Mouse (Mus musculus) cerebellum, adult 8-10 months (tissue): ENCODE data around the gene Hdx.

Source experiments
- DNase-seq: peaks from one replicate; pipeline ENCODE4 v3.0.0; 2022

Gene Hdx

GRCm38 (mm10) chrX:111696356-111697282 lies at the start of gene Hdx:
TSS of gene Hdx (minus strand) at chrX:111697079.
- DNase-seq = peak; percentile 55

- no peak for DNase-seq
These were observed 11.2 kb downstream of the Hdx start for GRCm38 (mm10) chrX:111685665-111686064.

- no peak for DNase-seq
These were observed 25.2 kb downstream of the Hdx start for GRCm38 (mm10) chrX:111671685-111672084.

- no peak for DNase-seq
These were observed 36.5 kb downstream of the Hdx start for GRCm38 (mm10) chrX:111660381-111660780.

- no peak for DNase-seq
These were observed 38.2 kb downstream of the Hdx start for GRCm38 (mm10) chrX:111658671-111659070.

- no peak for DNase-seq
These were observed 51.9 kb downstream of the Hdx start for GRCm38 (mm10) chrX:111644945-111645344.

- DNase-seq = no peak
These were observed 56.3 kb downstream of the Hdx start for GRCm38 (mm10) chrX:111640616-111641015.

- no peak for DNase-seq
These were observed 99.2 kb downstream of the Hdx start for GRCm38 (mm10) chrX:111597631-111598161.

- DNase-seq = no peak
These were observed 109.3 kb downstream of the Hdx start for GRCm38 (mm10) chrX:111587616-111588015.

GRCm38 (mm10) chrX:111577044-111577443 lies 119.8 kb downstream of the Hdx start:
- no peak for DNase-seq

GRCm38 (mm10) chrX:111537859-111538258 lies 159.0 kb downstream of the Hdx start, which contains the start of gene Rps6ka6:
TSS of gene Rps6ka6 (minus strand) at chrX:111537959.
- DNase-seq = no peak
